Mouse (Mus musculus) layer of hippocampus, adult 11-12 months (tissue): Measurements from ENCODE around the gene Fndc11.
"Not testable (repeated sequence)": the region's sequence is repeated elsewhere in the genome, so short reads cannot be mapped to it uniquely, and the experiment has no call there.

ENCODE experiments used
- DNase-seq: peaks from one replicate; pipeline ENCODE4 v3.0.0; 2022; ENCODE audit warnings: low spot score

Fndc11 gene

GRCm38 (mm10) chr2:181219538-181220216, at the start of gene Fndc11:
Fndc11 (plus strand) TSS chr2:181220013.
- DNase-seq, result peak; percentile 40

DNA sequence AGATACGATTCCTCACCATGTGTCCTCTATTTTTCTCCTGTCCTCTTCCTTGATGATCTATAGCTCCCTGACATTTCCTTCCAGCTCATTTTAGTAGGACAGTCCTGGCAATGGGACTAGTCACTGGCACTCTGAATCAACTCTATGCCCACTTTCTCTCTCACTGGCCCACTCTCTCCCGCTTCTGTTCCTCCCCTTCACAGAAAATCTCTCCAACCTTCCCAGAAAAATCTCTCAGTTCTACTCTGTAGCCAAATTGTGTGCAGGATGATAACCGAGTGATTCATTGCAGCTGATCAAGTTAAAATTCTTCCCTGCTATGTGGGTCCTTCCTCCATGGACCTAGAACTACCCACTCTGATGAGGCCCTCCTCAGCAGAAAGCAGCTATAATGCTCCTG, 45.2 kb upstream of the Fndc11 start:
- no peak for DNase-seq

GRCm38 (mm10) chr2:181178015-181178414, 41.8 kb upstream of the Fndc11 start:
- no peak for DNase-seq

GRCm38 (mm10) chr2:181178471-181178870, 41.3 kb upstream of the Fndc11 start:
- DNase-seq, result no peak

DNA sequence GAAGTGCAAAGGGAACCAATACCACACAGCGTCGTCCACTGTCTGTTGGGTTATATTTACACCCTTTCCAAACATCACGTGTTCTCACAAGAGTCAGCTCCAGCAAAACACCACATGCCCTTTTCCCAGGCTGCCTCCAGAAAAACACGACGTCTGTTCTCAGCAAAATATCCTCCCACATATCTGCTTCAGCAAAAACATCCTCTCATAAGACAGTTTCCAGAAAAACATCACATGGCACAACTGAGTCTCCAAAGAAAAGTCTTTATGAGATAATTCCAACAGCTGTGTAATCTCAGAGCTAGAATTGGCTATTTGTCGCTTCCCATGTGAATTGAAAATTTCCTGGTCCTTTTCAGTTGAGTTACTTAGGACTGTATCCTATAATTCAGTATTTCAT, 38.9 kb upstream of the Fndc11 start:
- no peak for DNase-seq

GRCm38 (mm10) chr2:181186635-181187034, 33.2 kb upstream of the Fndc11 start:
- peak; percentile 93 for DNase-seq

DNA sequence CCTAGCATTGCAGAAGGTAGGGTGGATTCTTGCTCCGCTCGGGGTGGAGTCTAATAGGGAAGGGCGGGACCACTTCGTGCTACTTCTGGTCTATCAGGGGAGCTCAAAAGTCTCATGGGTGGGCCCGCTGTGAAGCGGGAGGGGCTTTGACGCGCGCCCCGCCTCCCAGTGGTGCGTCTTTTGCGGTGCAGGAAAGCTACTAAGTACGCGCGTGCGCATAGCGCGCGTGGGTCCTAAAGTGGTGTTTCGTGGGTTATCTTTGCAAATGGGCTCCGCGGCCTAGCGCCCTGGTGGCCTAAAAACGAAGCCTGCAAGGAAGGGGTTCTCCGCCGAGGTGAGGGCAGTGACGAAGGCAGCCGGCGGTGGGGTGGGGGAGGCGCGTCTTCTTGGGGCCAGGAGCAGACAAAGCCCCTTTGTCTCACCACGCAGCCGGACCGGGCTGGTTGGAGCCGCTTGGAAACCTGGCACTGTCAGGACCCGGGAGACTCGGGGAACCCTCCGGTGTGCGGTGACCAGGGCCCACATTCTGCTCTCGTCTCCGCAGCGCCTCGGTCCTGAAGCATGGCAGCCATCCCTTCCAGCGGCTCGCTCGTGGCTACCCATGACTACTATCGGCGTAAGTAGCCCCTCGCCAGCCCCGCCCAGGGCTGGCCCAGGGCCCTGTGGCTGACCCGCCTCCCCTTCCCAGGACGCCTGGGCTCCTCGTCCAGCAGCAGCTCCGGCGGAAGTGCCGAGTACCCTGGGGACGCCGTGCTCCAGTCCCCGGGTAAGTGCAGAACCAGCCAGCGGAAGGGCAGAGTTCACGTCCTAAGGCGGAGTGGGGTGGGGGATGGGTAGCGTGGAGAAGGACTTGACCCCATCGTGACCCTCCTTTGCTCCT, 32.5 kb upstream of the Fndc11 start, which contains the start of gene Ppdpf:
Gene Ppdpf, plus strand, starts transcription at position 127 of the 880 bp plus-strand sequence.
- peak; percentile 93 for DNase-seq

GRCm38 (mm10) chr2:181188681-181189080, 31.1 kb upstream of the Fndc11 start:
- DNase-seq, result no peak

- DNase-seq, result no peak
Measured at GRCm38 (mm10) chr2:181189321-181189720, 30.5 kb upstream of the Fndc11 start.

DNA sequence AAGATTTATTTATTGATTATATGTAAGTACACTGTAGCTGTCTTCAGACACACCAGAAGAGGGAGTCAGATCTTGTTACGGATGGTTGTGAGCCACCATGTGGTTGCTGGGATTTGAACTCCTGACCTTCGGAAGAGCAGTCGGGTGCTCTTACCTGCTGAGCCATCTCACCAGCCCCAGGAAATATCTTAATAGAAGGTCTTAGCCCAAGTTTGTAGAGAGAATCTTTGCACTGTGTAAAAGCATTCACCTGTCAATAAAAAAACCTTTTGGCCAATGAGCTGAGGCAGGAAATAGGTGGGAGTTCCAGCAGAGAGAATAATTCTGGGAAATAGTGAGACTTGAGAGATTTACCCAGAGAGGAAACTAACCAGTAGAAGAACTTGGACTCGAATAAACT, 28.4 kb upstream of the Fndc11 start:
- DNase-seq, result not testable (repeated sequence)

DNA sequence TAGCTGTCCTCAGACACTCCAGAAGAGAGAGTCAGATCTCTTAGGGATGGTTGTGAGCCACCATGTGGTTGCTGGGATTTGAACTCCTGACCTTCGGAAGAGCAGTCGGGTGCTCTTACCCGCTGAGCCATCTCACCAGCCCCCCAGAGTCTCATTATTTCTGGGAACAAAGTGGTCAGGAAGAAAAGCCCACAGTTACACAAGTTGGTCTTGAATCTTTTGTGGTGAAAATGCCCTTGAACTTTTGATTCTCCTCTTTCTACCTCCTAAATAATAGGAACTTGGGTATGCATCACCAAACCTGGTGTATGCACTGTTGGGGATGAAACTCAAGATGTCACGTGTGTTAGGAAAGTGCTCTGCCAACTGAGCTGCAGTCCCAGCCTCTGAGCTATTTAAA, 27.9 kb upstream of the Fndc11 start:
- DNase-seq, result no peak

DNA sequence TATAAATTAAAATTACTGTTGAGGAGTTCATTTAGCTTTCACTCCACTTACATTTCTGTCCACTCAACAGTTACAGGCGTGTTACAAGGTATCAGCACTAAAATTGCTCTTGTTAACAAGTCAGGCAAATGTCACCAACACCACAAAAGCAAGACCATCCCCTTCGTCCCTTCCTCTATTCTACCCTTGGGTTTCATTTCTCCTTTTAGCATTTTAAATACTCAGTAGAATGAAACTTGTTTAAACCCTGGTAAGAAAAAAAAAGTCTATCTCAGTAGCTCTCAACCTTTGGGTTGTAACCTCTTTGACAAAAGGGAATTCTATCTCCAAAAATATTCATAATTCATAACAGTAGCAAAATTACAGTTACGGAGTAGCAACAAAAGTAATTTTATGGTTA, 26.8 kb upstream of the Fndc11 start:
- DNase-seq, result no peak

DNA sequence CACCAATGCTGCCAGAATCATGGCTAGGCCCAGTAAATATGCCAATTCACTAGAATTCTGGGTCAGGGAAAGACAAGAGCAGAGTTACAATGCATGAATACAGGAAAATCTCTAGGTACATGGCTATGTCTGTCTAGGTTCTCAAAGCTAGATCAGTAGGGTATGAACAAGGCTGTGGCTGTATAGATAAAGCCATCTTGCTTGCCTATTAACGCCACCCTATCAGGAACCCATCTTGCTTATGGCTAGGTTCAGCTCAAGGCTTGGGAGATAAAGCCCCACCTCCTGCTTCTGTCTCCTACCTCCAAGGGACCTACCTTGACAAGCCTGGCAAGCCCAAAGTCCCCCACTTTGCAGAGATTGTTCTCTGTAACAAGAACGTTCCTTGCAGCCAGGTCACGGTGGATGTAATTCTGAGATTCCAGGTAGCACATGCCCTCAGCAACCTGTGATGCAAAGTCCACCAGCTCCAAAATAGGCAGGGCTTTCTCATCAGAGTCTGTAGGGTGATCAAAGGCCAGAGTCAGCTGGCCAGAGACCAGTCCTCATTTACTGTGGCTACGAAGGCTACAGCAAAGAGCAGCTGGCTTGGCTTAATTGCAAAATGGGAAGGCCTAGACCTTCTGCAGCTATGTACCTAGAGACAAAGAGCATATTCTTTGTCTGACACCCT, 23.0 kb upstream of the Fndc11 start:
- DNase-seq, result no peak

DNA sequence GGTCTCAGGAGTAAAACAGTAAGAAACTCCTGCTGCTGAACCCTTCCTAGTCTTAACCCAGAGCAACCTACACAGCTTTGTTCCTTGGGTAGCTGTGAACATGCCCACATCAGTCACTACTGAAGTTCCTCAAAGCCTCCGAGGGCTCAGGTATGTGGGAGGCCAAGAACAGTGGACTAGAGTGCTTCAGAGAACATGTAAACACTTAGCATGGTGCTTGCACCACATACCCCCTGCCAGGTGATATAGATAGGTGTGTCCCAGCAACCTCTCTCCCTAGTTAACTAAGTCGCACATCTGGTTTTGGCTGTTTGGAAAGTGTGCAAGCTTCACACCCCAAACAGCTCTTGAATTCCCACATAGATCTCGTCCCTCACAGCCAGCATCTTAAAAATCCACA, 18.2 kb upstream of the Fndc11 start:
- DNase-seq, result no peak

GRCm38 (mm10) chr2:181202422-181202821, 17.4 kb upstream of the Fndc11 start, which contains the start of gene Ptk6:
Ptk6 (minus strand) TSS chr2:181202789.
- DNase-seq, result no peak

GRCm38 (mm10) chr2:181202886-181203285, 16.9 kb upstream of the Fndc11 start:
- DNase-seq, result no peak

DNA sequence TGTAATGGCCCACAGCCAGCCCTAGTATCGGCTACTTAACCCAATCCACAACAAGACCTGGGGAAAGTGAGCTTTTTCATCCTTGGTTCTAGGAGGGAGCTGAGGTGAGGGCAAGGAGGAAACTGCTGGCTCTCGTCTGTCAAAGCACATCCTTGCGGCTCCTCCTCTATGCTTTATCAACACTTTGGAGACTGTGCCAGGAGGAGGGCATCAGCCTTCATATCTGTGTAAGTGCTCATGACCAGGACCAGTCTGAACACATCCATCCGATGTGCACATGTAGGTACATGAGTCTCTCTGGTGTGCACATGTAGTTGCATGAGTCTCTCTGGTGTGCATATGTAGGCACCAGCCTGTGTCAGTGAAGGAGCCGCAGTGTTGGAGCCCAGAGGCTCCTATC, 14.1 kb upstream of the Fndc11 start:
- no peak for DNase-seq

DNA sequence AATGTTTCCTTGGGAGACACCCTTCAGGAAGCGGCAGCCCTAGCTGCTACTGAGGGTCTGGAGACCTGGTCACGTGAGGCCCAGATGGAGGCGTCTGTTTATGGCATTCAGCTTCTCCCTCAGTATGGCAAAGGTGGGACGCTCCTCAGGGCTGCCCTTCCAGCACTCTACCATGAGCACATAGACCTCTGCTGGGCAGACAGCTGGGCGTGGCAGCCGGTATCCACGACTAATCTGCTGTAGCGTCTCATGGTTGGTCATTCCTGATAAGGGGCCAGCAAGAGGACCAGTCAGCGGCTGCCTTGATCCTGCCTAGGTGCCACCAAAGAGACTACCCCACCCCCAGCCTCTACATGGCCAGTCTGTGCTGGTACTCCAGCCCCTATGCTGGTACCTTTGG, 13.7 kb upstream of the Fndc11 start:
- DNase-seq, result no peak

DNA sequence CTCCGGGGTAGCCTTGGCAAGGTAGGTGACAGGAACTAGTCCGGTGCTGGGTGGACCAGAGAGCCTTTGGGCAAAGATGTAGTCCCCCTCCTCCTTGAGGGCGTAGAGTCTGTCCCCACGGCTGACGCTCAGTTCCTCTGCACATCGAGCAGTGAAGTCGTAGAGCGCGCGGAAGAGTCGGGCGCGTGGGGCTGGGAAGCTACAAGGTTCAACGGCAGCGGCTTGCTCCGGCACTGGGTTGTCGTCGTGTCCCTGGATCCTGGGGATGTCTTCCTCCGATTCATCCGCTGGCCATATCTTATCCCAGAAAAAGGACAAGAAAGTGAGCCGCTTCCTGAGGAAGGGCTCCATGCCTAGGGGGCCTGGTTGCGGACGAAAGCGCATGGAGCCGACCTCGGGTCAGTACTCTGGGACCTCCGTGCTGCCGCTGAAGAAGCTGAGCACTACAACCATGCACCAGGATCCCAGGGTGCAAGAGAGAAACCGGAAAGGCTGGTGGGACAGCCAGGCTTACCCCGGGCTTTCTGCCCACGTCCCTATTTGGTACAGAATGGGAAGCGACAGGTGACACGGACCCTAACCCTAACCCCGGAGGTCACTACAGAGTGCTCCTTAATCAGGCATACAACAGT, 7.3 kb upstream of the Fndc11 start:
- no peak for DNase-seq

DNA sequence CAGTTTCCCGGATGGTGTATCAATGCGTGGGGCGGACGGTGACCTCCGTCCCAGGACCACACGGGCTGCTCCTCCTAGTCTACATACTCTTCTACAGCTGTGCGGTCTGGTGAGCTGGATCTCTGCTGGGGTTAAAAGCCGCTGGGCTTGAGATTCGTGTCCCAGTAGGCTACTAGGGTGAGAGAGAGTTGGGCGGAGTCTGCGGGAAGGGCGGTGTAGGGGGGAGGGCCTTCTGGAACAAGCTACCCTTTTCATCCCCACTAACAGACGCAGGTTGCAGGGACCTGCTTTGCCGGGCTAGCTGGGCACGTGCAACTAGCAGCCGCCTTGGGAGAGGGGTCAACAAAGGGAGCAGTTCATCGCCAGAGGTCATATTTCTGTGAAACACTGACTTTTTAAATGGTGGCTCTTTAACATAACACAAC, 6.8 kb upstream of the Fndc11 start, which contains the start of gene Srms:
Gene Srms, minus strand, starts transcription at position 165 of the 425 bp plus-strand sequence.
- no peak for DNase-seq

DNA sequence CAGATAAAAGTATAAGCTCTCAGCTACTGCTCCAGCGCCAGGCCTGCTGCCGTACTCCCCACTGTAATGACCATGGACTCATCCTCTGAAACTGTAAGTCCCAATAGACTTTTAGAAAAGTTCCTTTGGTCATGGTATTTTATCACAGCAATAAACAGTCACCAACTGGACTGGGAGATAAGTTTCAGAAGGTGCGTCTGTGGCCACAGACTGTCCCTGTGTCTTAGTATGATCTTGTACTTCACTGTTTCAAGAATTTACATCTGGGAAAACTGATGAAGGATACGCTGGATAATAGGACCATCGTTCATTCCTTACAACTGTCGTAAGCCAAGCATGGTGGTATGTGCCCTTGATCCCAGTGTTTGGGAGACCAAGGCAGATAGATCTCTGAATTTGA, 3.8 kb upstream of the Fndc11 start:
- DNase-seq, result no peak

DNA sequence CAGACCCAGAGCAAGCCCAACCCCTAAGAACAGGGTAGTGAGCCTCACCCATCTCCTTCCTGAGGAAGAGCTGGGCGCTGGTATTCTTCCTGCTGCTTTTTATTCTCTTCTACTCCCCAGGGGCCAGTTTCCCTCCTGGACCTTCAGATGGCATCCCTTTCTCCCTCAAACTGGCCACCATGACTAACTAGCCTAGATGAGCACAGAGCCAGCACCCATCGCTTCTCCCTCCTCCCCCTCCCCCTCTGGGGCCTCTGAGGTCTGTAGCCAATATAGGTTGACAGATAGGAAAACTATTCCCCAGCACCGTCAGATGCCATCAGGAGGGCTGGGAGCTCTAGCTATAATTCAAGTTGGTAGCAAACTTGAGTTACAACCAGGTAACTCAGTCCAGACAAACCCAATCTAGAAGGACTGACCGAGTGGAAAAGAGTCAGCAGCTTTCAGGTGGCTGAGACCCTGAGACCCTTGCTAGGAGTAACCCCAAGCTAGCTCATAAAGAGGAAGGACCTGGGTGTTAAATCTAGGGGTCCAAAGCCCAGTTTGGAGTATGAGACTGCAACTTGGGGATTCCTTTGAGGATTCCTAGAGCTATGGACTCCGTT, 830 bp upstream of the Fndc11 start:
- no peak for DNase-seq
